Mouse (Mus musculus) intestine, postnatal 0 days (tissue): ENCODE results near the gene Hand2. TPM values are rescaled to one million over a fixed set of nuclear protein-coding genes. Genes with fewer than 3 reads are reported as not detected.
A peak's percentile ranks its signal among the peaks of the same experiment; 100 is the strongest.

Experiments used
- ATAC-seq: fragments of 200-750 bp; cut with Nextera tagmentation; 2 replicates; pipeline ENCODE4 v1.8.0; 2017; ENCODE audit warnings: mild to moderate bottlenecking, moderate TSS enrichment, moderate library complexity
- H3K27ac ChIP-seq: fragments of 300-500 bp; sonication (generic); 2 replicates; pipeline ENCODE4 v1.5.1; 2014; ENCODE audit warnings: mild to moderate bottlenecking, low read depth, low read length, moderate library complexity
- H3K27me3 ChIP-seq: fragments of 300-500 bp; sonication (generic); replicated peaks from 2 replicates; pipeline ENCODE4 v1.6.1; 2014; ENCODE audit warnings: low read length, mixed read lengths; ENCODE audit not compliant: control insufficient read depth, insufficient read depth
- H3K36me3 ChIP-seq: fragments of 300-500 bp; sonication (generic); 2 replicates; pipeline ENCODE4 v1.6.1; 2014; ENCODE audit warnings: mild to moderate bottlenecking, moderate library complexity; ENCODE audit not compliant: control insufficient read depth, insufficient read depth
- H3K4me1 ChIP-seq: fragments of 300-500 bp; sonication (generic); replicated peaks from 2 replicates; pipeline ENCODE4 v1.6.1; 2014; ENCODE audit warnings: antibody characterized with exemption, low read length, mixed read lengths; ENCODE audit not compliant: control insufficient read depth, insufficient read depth
- H3K4me2 ChIP-seq: fragments of 300-500 bp; sonication (generic); replicated peaks from 2 replicates; pipeline ENCODE4 v1.6.1; 2014; ENCODE audit warnings: low read depth, mild to moderate bottlenecking, moderate library complexity
- H3K4me3 ChIP-seq: fragments of 300-500 bp; sonication (generic); 2 replicates; pipeline ENCODE4 v1.5.1; 2014; ENCODE audit warnings: low read depth, low read length
- H3K9ac ChIP-seq: fragments of 300-500 bp; sonication (generic); 2 replicates; pipeline ENCODE4 v1.6.1; 2014; ENCODE audit warnings: mild to moderate bottlenecking, low read depth, low read length
- H3K9me3 ChIP-seq: fragments of 300-500 bp; sonication (generic); 2 replicates; pipeline ENCODE4 v1.6.1; 2016; ENCODE audit warnings: mixed run types; ENCODE audit not compliant: control insufficient read depth
- CTCF ChIP-seq: sonication (generic); IDR thresholded peaks from 2 replicates; pipeline ENCODE4 v1.5.1; 2016; ENCODE audit warnings: low read depth, mild to moderate bottlenecking, control low read depth, antibody characterized with exemption, moderate library complexity
- WGBS: fragments of 180-500 bp; shearing (Covaris S2); extraction: QIAGEN DNeasy Blood & Tissue Kit; methylation state at CpG from one replicate; pipeline ENCODE4 v1.1.7; 2014; 5-methylcytosine and 5-hydroxymethylcytosine counted together
- polyA plus RNA-seq: library from polyadenylated mRNA; unstranded; fragments of >200 nt; fragmentation: Nextera tagmentation; extraction: Ambion mirVana; gene quantifications from 2 replicates; pipeline ENCODE4 v1.2.1, GENCODE M21; 2015

The Hand2 gene
- polyA plus RNA-seq, 1 experiment from 2014 or later, result 3.5 TPM

GRCm38 (mm10) chr8:57356529-57357325, 35.9 kb downstream of the Hand2 start:
- Histone ChIP-seq H3K4me1 (no peaks in the 10 kb centered on the region), H3K27me3 (peaks cover 26% of the 10 kb centered on the region), H3K9me3 (no peaks in the 10 kb centered on the region), H3K36me3 (no peaks in the 10 kb centered on the region), H3K4me3 (no peak overlapping the region), H3K27ac (no peak overlapping the region), H3K4me2 (no peak overlapping the region), H3K9ac (no peak overlapping the region)
- no peak for ATAC-seq
- WGBS, result 47% methylated on average over 9 of the region's 9 CpGs
- TF ChIP-seq CTCF, result no peak

- H3K4me1 ChIP-seq, result no peaks in the 10 kb centered on the region
- H3K27ac ChIP-seq, result no peak overlapping the region
- no peak overlapping the region for H3K4me2 ChIP-seq
- H3K9ac ChIP-seq, result no peak overlapping the region
- 0 out of 2 replicates have a peak, but pooled peaks cover 4% of the 10 kb centered on the region for H3K27me3 ChIP-seq
- H3K4me3 ChIP-seq, result no peak overlapping the region
- H3K9me3 ChIP-seq, result no peaks in the 10 kb centered on the region
- WGBS, result 35% methylated on average over 2 of the region's 2 CpGs
- no peak for TF ChIP-seq CTCF
- ATAC-seq, result no peak
- no peaks in the 10 kb centered on the region for H3K36me3 ChIP-seq
Measured at GRCm38 (mm10) chr8:57360493-57360892, 39.7 kb downstream of the Hand2 start.

- no peak overlapping the region for H3K4me2 ChIP-seq
- ATAC-seq, result no peak
- H3K9ac ChIP-seq, result no peak overlapping the region
- H3K4me3 ChIP-seq, result no peak overlapping the region
- H3K27me3 ChIP-seq, result no peaks in the 10 kb centered on the region
- no peaks in the 10 kb centered on the region for H3K4me1 ChIP-seq
- no peaks in the 10 kb centered on the region for H3K9me3 ChIP-seq
- 53% methylated on average over 8 of the region's 8 CpGs for WGBS
- no peak overlapping the region for H3K27ac ChIP-seq
- TF ChIP-seq CTCF, result no peak
- no peaks in the 10 kb centered on the region for H3K36me3 ChIP-seq
Measured at GRCm38 (mm10) chr8:57361003-57361805, 40.4 kb downstream of the Hand2 start.

GRCm38 (mm10) chr8:57362881-57363280, 42.1 kb downstream of the Hand2 start:
- Histone ChIP-seq H3K9me3 (no peaks in the 10 kb centered on the region), H3K27ac (no peak overlapping the region), H3K4me2 (no peak overlapping the region), H3K36me3 (no peaks in the 10 kb centered on the region), H3K4me1 (no peaks in the 10 kb centered on the region), H3K27me3 (no peaks in the 10 kb centered on the region), H3K4me3 (no peak overlapping the region), H3K9ac (no peak overlapping the region)
- ATAC-seq, result no peak
- 48% methylated on average over 2 of the region's 2 CpGs for WGBS
- TF ChIP-seq CTCF, result no peak

GRCm38 (mm10) chr8:57374044-57374443, 53.3 kb downstream of the Hand2 start:
- Histone ChIP-seq H3K4me1 (no peaks in the 10 kb centered on the region), H3K4me2 (no peak overlapping the region), H3K27ac (no peak overlapping the region), H3K36me3 (no peaks in the 10 kb centered on the region), H3K27me3 (no peaks in the 10 kb centered on the region), H3K9ac (no peak overlapping the region), H3K9me3 (no peaks in the 10 kb centered on the region), H3K4me3 (no peak overlapping the region)
- TF ChIP-seq CTCF, result peak; percentile 10; the same call in 1 of the 2 replicates
- 93% methylated on average over 2 of the region's 2 CpGs for WGBS
- no peak for ATAC-seq

Other genes with a start within 250 kb of the Hand2 start
- gene Scrg1, start 134.9 kb downstream of the Hand2 start, polyA plus RNA-seq, result 0.74 and 0.98 TPM in 2 replicates
- gene Sap30, start 166.9 kb downstream of the Hand2 start, polyA plus RNA-seq, result 17.1 and 19.9 TPM in 2 replicates
- 197 and 201 TPM in 2 replicates for gene Hmgb2, start 190.9 kb downstream of the Hand2 start, polyA plus RNA-seq